Mouse (Mus musculus) heart, postnatal 0 days (tissue): ENCODE data around the gene Usp9x.

ENCODE experiments used
- CTCF ChIP-seq: IDR thresholded peaks from 2 replicates; pipeline ENCODE4 v1.5.1; 2016; ENCODE audit warnings: antibody characterized with exemption, control low read depth, low read depth
- EP300 ChIP-seq: IDR thresholded peaks from 2 replicates; pipeline ENCODE4 v1.6.1; 2016; ENCODE audit warnings: antibody characterized with exemption, low read depth

DNA sequence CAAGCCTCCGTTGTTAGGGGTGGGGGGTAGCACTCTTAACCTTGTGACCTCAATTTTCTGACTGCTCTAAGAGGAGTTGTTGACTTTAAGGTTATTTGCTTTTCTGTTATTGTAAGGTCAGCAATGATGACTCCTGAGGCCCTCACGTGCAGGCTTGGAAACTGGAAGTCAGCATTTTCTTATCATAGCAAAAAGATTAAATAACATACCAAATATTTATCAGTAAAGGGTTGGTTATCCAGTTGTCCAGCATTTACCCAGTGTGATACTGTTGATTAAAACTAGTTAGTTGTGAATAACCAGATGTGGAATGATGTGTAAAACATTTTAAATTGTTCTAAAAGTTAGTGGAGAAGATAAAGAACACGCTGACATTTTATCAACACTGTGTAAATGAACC lies 9.3 kb upstream of the Usp9x start:
- TF ChIP-seq EP300 = no peak
- TF ChIP-seq CTCF = no peak
